Mouse (Mus musculus): ENCODE data around the gene Sidt2. TPM values are rescaled to one million over a fixed set of nuclear protein-coding genes. Genes with fewer than 3 reads are reported as not detected.

Gene Sidt2
- polyA plus RNA-seq, 1 experiment from 2014 or later = 23.8 TPM

DNA sequence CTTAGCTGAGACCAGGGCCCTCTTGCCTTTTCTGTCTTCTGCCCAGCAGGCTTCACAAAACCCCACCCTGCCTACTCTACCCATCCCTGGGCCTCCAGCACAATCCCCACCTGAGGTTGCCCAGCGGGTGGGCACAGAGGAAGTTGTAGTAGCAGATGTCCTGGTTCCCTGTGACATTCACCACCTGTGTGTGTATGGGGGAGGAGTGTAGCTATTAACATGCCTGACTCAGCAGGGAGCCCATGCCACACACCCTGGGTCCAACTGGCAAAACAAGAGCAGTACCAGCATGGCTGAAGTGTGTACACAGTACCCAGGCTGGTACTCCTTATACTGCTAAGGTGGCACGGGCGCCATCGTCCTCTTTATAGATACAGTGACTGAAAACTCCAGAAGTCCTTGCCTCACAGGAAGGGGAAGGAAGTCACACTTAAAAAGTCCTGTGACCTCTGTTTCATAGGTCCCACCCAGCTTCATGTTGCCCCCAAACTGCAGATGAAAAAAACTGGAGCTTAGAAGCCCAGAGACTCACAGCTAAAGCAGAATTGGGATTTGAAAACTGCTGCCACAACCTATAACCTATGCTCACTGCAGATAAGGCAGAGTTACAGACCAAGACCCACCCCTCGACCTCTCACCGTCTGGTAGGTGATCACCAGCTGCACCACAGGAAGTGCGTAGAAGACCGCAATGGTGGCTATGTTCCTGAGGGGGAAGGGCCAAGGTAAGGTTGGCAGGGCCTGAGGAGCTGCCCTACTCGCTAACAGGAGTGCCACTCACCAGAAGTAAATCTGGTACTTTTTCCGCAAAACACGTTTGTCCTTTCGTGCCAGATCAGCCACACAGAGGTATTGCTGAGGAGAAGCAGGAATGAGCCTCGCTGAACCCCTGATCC, 10.3 kb downstream of the Sidt2 start:
- no peaks in the 10 kb centered on the region for H3K9me3 ChIP-seq
- WGBS = 90% methylated on average over 13 of the region's 13 CpGs
- H3K27ac ChIP-seq = no peak overlapping the region
- peaks cover 5% of the 10 kb centered on the region; the same call in 1 of the 2 replicates for H3K4me1 ChIP-seq
- no peaks in the 10 kb centered on the region for H3K27me3 ChIP-seq (ENCODE audit: poor library complexity, severe bottlenecking)
- no peak for DNase-seq (ENCODE audit: extremely low spot score, low spot score)
- peaks cover 92% of the 10 kb centered on the region for H3K36me3 ChIP-seq (replicated peaks)
- H3K4me3 ChIP-seq = no peak overlapping the region

DNA sequence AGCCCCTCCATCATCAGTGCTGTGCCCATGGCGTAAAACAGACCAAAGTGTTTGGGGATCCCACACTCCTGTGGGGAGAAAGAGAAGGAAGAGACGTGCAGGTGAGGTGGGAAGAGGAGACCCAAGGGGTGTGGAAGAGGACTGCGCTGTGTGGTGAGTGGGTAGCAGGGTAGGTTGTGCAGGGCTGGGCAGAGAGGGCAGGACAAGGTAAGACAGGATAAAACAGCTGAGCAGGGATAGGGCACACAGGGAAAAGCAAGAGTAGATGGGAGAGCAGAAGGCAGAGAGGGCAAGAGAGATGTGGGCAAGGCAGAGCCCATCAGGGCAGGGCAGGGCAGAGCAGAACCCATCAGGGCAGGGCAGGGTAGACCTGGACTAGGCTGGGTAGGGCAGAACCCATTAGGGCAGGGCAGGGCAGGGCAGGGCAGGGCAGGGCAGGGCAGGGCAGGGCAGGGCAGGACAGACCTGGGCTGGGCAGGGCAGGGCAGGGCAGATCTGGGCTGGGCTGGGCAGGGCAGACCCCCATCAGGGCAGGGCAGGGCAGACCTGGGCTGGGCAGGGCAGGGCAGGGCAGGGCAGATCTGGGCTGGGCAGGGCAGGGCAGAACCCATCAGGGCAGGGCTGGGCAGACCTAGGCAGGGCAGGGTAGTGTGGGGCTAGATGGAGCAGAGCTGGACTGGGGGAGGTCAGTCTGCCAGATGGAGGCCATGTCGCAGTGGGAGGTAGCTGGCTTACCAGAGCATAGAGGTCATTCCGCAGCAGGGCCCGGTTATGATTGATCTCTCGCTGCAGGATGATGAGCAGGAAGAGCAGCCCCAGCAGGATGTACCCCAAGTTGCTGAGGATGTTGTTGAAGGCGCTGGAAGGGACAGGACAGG, 11.2 kb downstream of the Sidt2 start:
- Histone ChIP-seq H3K36me3 (replicated peaks) (peaks cover 92% of the 10 kb centered on the region), H3K27me3 (ENCODE audit: poor library complexity, severe bottlenecking) (no peaks in the 10 kb centered on the region), H3K4me1 (peaks cover 5% of the 10 kb centered on the region; the same call in 1 of the 2 replicates), H3K9me3 (no peaks in the 10 kb centered on the region), H3K4me3 (no peak overlapping the region), H3K27ac (no peak overlapping the region)
- 91% methylated on average over 8 of the region's 8 CpGs for WGBS
- no peak for DNase-seq (ENCODE audit: extremely low spot score, low spot score)

DNA sequence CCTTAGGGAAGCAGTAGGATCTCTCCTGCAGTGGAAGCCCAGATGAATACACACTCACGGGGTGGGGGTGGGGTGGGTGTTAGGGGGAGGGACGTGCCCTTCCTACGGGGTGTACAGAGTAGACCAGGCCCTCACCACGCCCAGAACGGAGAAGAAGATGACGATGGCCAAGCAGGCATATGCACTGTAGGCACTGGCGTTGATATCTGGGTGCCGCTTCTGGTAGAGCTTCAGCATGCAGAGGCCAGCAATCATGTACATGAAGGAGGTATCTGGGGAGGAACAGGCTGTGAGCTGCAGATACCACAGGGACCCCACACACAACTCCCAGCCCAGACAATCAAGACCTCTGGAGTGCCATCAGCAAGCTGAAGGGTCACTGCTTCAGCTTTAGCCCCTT, 12.1 kb downstream of the Sidt2 start:
- Histone ChIP-seq H3K36me3 (replicated peaks) (peaks cover 94% of the 10 kb centered on the region), H3K9me3 (no peaks in the 10 kb centered on the region), H3K4me1 (peaks cover 5% of the 10 kb centered on the region; the same call in 1 of the 2 replicates), H3K4me3 (no peak overlapping the region), H3K27ac (no peak overlapping the region), H3K27me3 (ENCODE audit: poor library complexity, severe bottlenecking) (no peaks in the 10 kb centered on the region)
- DNase-seq (ENCODE audit: extremely low spot score, low spot score) = no peak
- WGBS = 90% methylated on average over 8 of the region's 8 CpGs

DNA sequence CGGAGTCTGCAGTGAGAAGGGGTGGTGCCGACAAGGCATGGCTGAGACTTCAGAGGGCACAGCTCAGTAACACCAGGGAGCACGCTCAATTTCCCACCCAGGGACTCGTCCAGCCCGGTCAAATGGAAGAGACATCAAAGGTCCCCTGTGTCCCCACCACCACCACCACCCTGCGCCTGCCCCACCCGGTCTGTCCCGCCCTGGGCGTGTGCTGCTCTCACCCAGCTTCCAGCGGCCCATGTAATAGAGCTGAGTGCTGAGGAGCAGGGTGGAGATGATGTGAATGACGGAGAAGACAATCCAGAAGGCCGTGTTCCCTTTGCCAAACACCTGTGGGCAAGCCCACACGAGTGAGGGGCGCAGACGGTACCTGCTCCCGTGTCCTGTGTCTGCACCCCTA, 12.6 kb downstream of the Sidt2 start:
- no peak overlapping the region for H3K27ac ChIP-seq
- H3K27me3 ChIP-seq (ENCODE audit: poor library complexity, severe bottlenecking) = no peaks in the 10 kb centered on the region
- peaks cover 92% of the 10 kb centered on the region for H3K36me3 ChIP-seq (replicated peaks)
- H3K4me1 ChIP-seq = peaks cover 5% of the 10 kb centered on the region; the same call in 1 of the 2 replicates
- H3K4me3 ChIP-seq = no peak overlapping the region
- no peak for DNase-seq (ENCODE audit: extremely low spot score, low spot score)
- WGBS = 92% methylated on average over 16 of the region's 16 CpGs
- no peaks in the 10 kb centered on the region for H3K9me3 ChIP-seq

DNA sequence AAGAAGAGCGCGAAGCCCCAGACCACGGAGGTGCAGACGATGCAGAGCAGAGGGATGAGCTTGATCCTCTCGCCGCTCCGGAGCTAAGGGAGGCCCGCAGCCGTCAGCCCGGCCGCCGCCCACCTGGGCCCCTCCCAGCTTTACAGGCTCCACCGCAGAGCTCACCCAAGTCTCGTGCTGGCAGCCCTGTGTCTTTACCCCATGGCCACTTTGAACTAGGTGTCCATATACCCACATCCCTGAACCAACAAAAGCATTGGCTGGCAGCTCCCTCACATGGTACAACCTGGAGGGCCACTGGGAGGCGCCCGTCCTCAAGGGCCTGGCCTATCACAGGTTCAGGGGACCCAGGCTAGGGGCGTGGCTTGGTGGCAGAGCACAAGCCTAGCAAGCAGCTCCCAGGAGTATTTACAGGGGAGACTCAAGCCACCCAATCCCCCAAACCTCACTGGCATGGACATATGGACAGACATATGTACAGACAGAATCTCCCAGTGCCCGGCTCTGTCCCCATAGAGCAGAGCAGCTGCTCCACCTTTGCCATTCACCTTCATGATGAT, 13.6 kb downstream of the Sidt2 start:
- Histone ChIP-seq H3K36me3 (replicated peaks) (peaks cover 83% of the 10 kb centered on the region), H3K4me3 (no peak overlapping the region), H3K4me1 (peaks cover 6% of the 10 kb centered on the region), H3K27me3 (ENCODE audit: poor library complexity, severe bottlenecking) (peaks cover under 1% of the 10 kb centered on the region; the same call in 1 of the 2 replicates), H3K9me3 (no peaks in the 10 kb centered on the region), H3K27ac (no peak overlapping the region)
- 60% methylated on average over 18 of the region's 18 CpGs for WGBS
- no peak for DNase-seq (ENCODE audit: extremely low spot score, low spot score)

DNA sequence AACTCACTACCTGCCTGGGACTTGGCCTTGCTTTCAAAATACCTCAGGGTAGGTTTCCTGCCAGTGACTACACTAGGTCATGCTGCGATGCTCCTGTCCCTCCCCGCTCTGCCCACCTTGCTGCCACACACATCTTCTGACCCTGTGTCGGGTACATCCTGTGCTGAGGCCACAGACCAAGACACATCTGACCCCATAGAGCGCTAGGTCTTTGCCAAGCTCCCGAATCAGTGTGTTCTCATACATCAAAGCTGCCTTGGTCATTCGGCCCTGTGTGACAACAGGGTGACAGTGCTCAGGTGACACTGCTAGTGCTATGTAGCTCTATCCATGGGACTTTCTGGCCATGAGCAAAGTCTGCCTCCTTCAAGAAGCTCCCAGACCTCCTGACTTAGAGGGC, 15.3 kb downstream of the Sidt2 start:
- peaks cover 66% of the 10 kb centered on the region for H3K36me3 ChIP-seq (replicated peaks)

DNA sequence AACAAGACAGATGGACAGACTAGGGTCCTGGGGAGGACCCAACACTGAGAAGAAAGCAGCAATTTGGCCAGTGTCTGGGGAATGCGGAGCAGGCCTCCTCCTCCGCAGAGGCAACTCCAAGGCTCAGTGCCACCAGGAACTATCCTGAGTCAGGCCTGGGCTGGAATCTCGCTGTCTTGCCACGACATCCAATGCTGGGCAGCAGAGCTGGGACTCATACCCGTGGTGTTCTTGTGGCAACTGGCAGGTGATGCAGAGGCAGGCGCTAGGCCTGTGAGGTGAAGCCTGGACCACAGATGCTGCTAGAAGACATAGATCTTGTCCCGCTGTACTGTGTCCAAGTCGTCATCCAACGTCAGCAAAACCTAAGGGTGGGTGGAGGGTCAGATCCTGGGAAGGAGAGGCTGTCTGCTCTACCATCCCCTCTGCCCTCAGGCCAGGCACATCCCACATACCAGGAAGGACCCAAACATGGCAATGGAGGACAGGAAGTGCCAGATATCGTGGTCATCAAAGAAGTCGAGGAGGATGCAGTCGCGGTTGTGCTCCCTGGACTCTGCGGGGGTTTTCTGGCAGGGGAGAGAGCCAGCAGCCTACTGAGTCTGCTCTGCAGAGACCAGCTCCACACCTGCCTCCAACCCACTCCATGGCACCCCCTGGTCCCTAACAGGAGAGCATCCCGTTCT, 16.0 kb downstream of the Sidt2 start:
- peaks cover 14% of the 10 kb centered on the region for H3K27me3 ChIP-seq (ENCODE audit: poor library complexity, severe bottlenecking)
- WGBS = 90% methylated on average over 15 of the region's 15 CpGs
- H3K4me1 ChIP-seq = peaks cover 18% of the 10 kb centered on the region
- H3K27ac ChIP-seq = no peak overlapping the region
- no peaks in the 10 kb centered on the region for H3K9me3 ChIP-seq
- no peak overlapping the region for H3K4me3 ChIP-seq
- peaks cover 59% of the 10 kb centered on the region for H3K36me3 ChIP-seq (replicated peaks)
- DNase-seq (ENCODE audit: extremely low spot score, low spot score) = no peak

More for the DNA sequence above, 15.3 kb downstream of the Sidt2 start:
- WGBS = 92% methylated on average over 6 of the region's 6 CpGs
- Histone ChIP-seq H3K9me3 (no peaks in the 10 kb centered on the region), H3K27me3 (ENCODE audit: poor library complexity, severe bottlenecking) (peaks cover 14% of the 10 kb centered on the region), H3K27ac (no peak overlapping the region), H3K4me1 (peaks cover 18% of the 10 kb centered on the region), H3K4me3 (no peak overlapping the region)
- no peak for DNase-seq (ENCODE audit: extremely low spot score, low spot score)

DNA sequence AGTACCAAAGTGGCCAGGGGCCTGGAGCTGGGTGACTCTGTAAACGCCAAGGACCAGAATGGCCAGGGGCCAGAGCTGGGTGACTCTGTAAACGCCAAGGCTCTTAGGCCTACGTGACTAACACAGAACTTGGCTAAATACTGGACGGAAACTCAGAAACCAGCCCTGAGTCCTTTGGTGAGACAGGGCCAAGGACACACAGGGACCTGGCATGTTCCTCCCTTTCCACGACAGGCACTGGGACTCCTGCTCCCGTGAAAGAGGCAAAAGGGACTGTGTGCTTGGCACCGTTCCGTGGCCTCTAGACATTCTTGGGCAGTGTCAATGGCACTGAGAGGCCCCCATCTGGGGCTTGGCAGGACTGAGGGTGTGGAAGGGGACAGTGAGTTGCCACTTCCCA, 17.0 kb downstream of the Sidt2 start:
- Histone ChIP-seq H3K4me3 (no peak overlapping the region), H3K9me3 (no peaks in the 10 kb centered on the region), H3K36me3 (replicated peaks) (peaks cover 49% of the 10 kb centered on the region), H3K27me3 (ENCODE audit: poor library complexity, severe bottlenecking) (peaks cover 14% of the 10 kb centered on the region), H3K4me1 (peaks cover 18% of the 10 kb centered on the region), H3K27ac (no peak overlapping the region)
- 94% methylated on average over 8 of the region's 8 CpGs for WGBS
- no peak for DNase-seq (ENCODE audit: extremely low spot score, low spot score)

DNA sequence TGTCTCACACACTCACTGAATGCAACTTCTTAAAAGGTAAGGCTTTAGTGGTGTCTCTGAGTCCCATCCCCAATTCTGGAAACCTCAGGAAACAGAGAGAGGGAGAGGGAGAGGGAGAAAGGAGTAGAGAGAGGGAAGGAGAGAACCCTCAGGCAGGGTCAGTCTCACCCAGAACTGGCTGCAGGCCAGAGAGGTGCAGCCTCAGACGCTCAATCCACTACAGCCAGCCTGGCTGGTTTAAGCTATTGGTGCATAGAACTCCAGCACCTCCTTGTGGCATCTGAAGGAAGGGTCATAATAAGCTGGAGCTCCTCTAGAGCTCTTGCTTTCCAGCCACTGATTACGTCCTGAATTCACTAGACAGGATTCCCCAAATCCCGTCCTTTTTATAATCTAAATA, 18.2 kb downstream of the Sidt2 start:
- 26% methylated on average over 3 of the region's 3 CpGs for WGBS

DNA sequence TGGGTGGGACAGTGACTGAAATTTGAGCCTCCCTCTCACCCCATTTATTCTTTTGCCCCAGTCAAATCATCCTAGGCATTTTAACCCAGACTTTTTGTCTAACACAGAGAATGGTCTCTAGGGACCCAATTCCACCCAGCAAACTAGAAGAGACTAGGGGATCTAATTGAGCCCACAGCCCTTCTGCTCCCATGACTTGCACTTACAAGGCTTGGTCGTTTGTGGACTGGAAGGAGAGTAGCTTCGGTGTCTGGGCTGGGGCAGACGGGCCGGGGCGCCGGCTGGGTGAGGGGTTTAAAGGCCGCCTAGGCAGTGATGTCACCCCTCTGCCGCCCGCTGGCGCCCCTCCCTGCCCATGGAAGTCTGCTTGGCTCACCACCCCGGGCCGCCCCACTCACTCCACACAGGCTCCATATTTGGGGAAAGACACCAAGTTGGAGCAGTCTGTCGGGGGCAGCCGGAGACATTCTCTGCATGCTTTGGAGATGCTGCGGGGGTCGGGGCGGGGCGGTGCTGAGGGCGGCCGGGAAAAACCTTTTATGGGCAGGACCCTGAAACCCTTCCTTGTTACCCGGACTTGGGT, 19.3 kb downstream of the Sidt2 start, which contains the start of gene Tagln:
Gene Tagln, minus strand, starts transcription at position 431 of the 583 bp plus-strand sequence.
- no peaks in the 10 kb centered on the region for H3K9me3 ChIP-seq
- 8% methylated on average over 21 of the region's 21 CpGs for WGBS
- H3K4me3 ChIP-seq = peak within 1 kb of the TSS; percentile 36
- H3K4me1 ChIP-seq = peaks cover 13% of the 10 kb centered on the region
- peaks cover 35% of the 10 kb centered on the region for H3K36me3 ChIP-seq (replicated peaks)
- peaks cover 14% of the 10 kb centered on the region for H3K27me3 ChIP-seq (ENCODE audit: poor library complexity, severe bottlenecking)
- H3K27ac ChIP-seq = peak within 1 kb of the TSS; percentile 67
- peak; percentile 23 for DNase-seq (ENCODE audit: extremely low spot score, low spot score)

More for the DNA sequence above, 18.2 kb downstream of the Sidt2 start:
- peaks cover 18% of the 10 kb centered on the region for H3K4me1 ChIP-seq
- no peak overlapping the region for H3K4me3 ChIP-seq
- peaks cover 14% of the 10 kb centered on the region for H3K27me3 ChIP-seq (ENCODE audit: poor library complexity, severe bottlenecking)
- H3K9me3 ChIP-seq = no peaks in the 10 kb centered on the region
- H3K36me3 ChIP-seq (replicated peaks) = peaks cover 37% of the 10 kb centered on the region
- no peak overlapping the region; the same call in 1 of the 2 replicates for H3K27ac ChIP-seq
- peak; percentile 49 for DNase-seq (ENCODE audit: extremely low spot score, low spot score)

DNA sequence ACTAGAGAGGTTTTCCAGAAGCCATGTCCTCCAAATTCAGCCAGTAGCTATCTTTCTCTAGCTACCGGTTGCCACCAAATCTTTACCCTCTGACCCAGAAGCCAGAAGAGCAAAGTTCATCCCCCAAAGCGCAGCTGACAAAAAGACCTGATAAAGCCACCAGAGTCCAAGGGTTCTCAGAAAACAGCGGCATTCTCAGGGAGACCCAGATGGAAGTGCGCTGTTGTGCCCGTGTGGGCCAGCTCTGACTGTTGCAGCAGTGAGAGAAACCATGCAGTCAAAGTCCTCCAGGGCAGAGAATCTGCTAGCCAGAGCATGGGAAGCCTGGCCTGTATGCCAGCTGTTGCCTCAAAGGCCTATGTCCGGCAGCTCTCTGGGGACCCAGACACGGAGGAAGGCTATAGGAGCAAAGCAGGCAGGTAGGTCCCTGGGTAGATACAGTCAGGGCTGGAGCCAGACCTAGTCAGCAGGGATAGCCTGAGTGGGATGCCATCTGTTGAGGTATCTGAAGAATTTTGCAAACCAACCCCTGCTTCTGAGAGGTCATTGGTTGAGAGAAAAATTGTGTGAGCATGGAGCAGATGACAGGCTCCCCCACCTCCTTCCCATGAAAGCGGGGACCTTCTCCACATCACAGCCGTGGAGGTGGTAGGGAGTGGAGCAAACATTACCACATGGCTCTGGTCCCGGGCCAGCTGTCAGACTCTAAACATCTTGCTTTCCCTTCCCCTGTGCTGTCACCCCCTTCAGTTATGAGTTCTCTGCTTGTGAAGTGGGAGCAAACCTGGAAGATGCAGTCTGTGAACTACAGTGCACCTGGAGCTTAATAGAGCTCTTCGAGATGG, 22.3 kb downstream of the Sidt2 start:
- Histone ChIP-seq H3K27me3 (ENCODE audit: poor library complexity, severe bottlenecking) (peaks cover 14% of the 10 kb centered on the region), H3K27ac (no peak overlapping the region)
- 85% methylated on average over 11 of the region's 11 CpGs for WGBS

More for the DNA sequence above, 22.3 kb downstream of the Sidt2 start:
- Histone ChIP-seq H3K4me1 (peaks cover 13% of the 10 kb centered on the region), H3K4me3 (no peak overlapping the region), H3K9me3 (no peaks in the 10 kb centered on the region), H3K36me3 (replicated peaks) (peaks cover 37% of the 10 kb centered on the region)
- DNase-seq (ENCODE audit: extremely low spot score, low spot score) = no peak
